Mouse (Mus musculus): ENCODE data around the gene Bcam.

- peak; percentile 59; the same call in 1 of the 2 replicates for TF ChIP-seq CTCF (IDR thresholded peaks at IDR 0.05; ENCODE audit: control insufficient read depth, insufficient read depth, insufficient replicate concordance, low read depth, low read length)
- no peak for TF ChIP-seq POLR2A (IDR thresholded peaks at IDR 0.05; ENCODE audit: control insufficient read depth, low read depth, low read length)
Measured at GRCm38 (mm10) chr7:19800764-19801163, 29.9 kb upstream of the Bcam start.

Data from testis, adult 2 months (tissue).